Mouse (Mus musculus): Measurements from ENCODE around the gene Drap1. TPM values are rescaled to one million over a fixed set of nuclear protein-coding genes. Genes with fewer than 3 reads are reported as not detected.
A peak's percentile ranks its signal among the peaks of the same experiment; 100 is the strongest.

The Drap1 gene
- polyA plus RNA-seq (2014; fragmentation: Nextera tagmentation; extraction: Ambion mirVana): 138 and 150 TPM in 2 replicates

DNA sequence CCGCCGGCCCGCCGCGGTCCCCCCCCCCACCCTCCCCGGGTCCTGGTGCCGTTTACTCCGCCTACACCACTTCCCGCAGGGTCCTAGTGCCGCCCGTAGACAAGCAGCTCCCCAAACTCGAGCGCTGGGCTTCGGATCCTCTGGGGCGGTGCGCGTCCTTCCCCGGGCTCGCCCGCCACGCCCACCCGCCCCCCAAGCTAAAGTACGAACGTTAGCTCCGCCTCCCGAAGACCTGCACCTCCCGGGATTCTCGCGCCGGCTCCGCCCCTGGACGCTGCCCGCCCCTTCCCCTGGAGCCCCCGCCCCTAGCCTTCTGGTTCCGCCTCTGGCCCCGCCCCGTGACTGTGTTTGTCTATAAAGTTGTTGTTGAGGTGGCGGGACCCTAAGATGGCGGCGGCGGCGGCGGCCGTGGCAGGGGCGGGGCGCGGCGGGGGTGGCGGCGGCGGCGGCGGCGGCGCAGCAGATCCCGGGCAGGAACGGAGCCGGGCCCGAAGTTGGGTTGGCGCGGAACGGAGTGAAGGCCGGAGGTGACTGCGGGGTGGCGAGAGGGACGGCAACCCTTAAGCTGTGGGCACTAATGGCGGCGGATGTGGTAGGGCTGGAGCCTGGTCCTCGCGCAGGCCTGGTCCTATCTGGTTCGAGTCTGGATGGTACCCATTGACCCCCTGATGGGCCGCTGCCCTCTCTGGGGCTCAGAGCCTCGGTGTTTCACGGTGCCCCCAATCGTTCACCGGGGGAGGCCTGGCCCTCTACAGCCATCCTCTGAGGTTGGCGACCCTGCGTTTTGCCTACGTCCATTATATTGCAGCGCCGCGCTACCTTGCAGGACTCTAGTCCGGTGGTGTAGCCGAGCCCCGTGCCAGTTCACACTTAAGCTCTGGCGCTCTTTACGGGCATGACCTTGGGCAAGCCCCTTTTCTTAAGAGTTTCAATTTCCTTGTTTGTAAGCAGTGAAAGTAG is at the start of gene Drap1, which contains the start of gene AI837181:
Drap1 (minus strand) TSS at position 198 of the 960 bp plus-strand sequence.
AI837181 (plus strand) TSS at position 363 of the 960 bp plus-strand sequence.
- H3K27me3 ChIP-seq (ENCODE audit: control insufficient read depth, insufficient read depth, low read length): no peaks in the 10 kb centered on the region
- H3K4me2 ChIP-seq: peak within 1 kb of the TSS; percentile 93
- ATAC-seq (replicated peaks; ENCODE audit: insufficient number of reproducible peaks, low FRiP score, low TSS enrichment): peak; percentile 83
- H3K9ac ChIP-seq (ENCODE audit: low read depth, low read length): peak within 1 kb of the TSS; percentile 95
- H3K4me1 ChIP-seq (ENCODE audit: control insufficient read depth, insufficient read depth, low read length): peaks cover 19% of the 10 kb centered on the region
- peak within 1 kb of the TSS; percentile 82 for H3K4me3 ChIP-seq (ENCODE audit: low read depth, low read length)
- peaks cover 16% of the 10 kb centered on the region; the same call in 1 of the 2 replicates for H3K36me3 ChIP-seq (ENCODE audit: control insufficient read depth, insufficient read depth, low read length)
- WGBS (ENCODE audit: insufficient replicate concordance): under 1% methylated on average over 77 of the region's 87 CpGs
- peak within 1 kb of the TSS; percentile 92 for H3K27ac ChIP-seq (ENCODE audit: low read depth, low read length)
- no peaks in the 10 kb centered on the region for H3K9me3 ChIP-seq (replicated peaks; ENCODE audit: control insufficient read depth, low read length)

DNA sequence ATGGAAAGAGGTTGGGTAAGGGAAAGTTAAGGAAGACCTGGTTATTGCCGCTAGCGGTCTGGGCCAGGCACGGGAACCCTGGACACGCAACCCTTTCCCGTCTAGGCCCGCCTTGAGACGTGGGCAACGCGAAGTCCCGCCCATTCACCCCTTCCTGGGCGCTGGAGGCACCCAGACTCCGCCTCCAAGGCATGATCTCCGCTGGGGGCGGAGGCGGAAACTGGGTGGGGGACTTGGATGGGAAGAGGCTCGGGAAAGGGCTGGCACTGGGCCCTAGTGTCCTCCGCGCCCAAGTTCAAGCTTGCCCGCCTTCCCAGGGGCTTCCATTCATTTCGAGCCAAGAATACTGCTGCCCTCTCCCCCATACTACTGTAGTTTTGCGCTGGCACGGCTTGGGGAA is 48.9 kb upstream of the Drap1 start, which contains the start of gene Efemp2:
Efemp2 (plus strand) TSS at position 235 of the 400 bp plus-strand sequence.
- no peaks in the 10 kb centered on the region for H3K27me3 ChIP-seq (ENCODE audit: control insufficient read depth, insufficient read depth, low read length)
- peak within 1 kb of the TSS; percentile 86 for H3K27ac ChIP-seq (ENCODE audit: low read depth, low read length)
- H3K4me2 ChIP-seq: peak within 1 kb of the TSS; percentile 74
- peaks cover 19% of the 10 kb centered on the region for H3K4me1 ChIP-seq (ENCODE audit: control insufficient read depth, insufficient read depth, low read length)
- H3K9me3 ChIP-seq (replicated peaks; ENCODE audit: control insufficient read depth, low read length): no peaks in the 10 kb centered on the region
- peaks cover 7% of the 10 kb centered on the region for H3K36me3 ChIP-seq (ENCODE audit: control insufficient read depth, insufficient read depth, low read length)
- H3K4me3 ChIP-seq (ENCODE audit: low read depth, low read length): peak within 1 kb of the TSS; percentile 68
- ATAC-seq (replicated peaks; ENCODE audit: insufficient number of reproducible peaks, low FRiP score, low TSS enrichment): peak; percentile 37; the same call in 1 of the 2 replicates
- under 1% methylated on average over 22 of the region's 22 CpGs for WGBS (ENCODE audit: insufficient replicate concordance)
- H3K9ac ChIP-seq (ENCODE audit: low read depth, low read length): peak within 1 kb of the TSS; percentile 82

GRCm38 (mm10) chr19:5472857-5473256 is 48.1 kb upstream of the Drap1 start:
- no peak overlapping the region for H3K4me3 ChIP-seq (ENCODE audit: low read depth, low read length)
- H3K9me3 ChIP-seq (replicated peaks; ENCODE audit: control insufficient read depth, low read length): no peaks in the 10 kb centered on the region
- 72% methylated on average over 3 of the region's 3 CpGs for WGBS (ENCODE audit: insufficient replicate concordance)
- no peaks in the 10 kb centered on the region for H3K27me3 ChIP-seq (ENCODE audit: control insufficient read depth, insufficient read depth, low read length)
- H3K27ac ChIP-seq (ENCODE audit: low read depth, low read length): no peak overlapping the region
- peaks cover 24% of the 10 kb centered on the region for H3K4me1 ChIP-seq (ENCODE audit: control insufficient read depth, insufficient read depth, low read length)
- ATAC-seq (replicated peaks; ENCODE audit: insufficient number of reproducible peaks, low FRiP score, low TSS enrichment): no peak
- no peak overlapping the region for H3K4me2 ChIP-seq
- H3K36me3 ChIP-seq (ENCODE audit: control insufficient read depth, insufficient read depth, low read length): peaks cover 6% of the 10 kb centered on the region; the same call in 1 of the 2 replicates
- H3K9ac ChIP-seq (ENCODE audit: low read depth, low read length): no peak overlapping the region

DNA sequence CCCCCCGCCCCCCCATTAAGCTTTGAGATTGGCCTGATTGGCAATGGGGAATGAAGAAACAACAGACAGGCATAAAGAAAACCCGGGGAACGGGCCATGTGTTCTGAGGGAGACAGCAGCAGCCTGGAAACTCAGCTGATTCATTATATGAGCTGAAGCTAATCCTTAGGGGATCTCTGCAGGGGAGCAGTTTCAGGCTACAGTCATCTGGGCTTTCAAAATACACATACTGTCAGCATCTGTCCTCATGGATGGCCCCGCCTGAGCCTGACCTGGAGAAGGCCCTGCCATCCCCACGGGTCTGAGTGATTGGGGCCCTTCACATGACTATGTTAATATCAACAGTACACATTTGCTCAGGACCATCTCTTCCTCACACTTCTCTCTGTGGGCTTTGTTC is 47.1 kb upstream of the Drap1 start:
- Histone ChIP-seq H3K4me2 (no peak overlapping the region), H3K36me3 (ENCODE audit: control insufficient read depth, insufficient read depth, low read length) (peaks cover 5% of the 10 kb centered on the region; the same call in 1 of the 2 replicates), H3K4me3 (ENCODE audit: low read depth, low read length) (no peak overlapping the region), H3K9me3 (replicated peaks; ENCODE audit: control insufficient read depth, low read length) (no peaks in the 10 kb centered on the region), H3K9ac (ENCODE audit: low read depth, low read length) (no peak overlapping the region), H3K27ac (ENCODE audit: low read depth, low read length) (no peak overlapping the region), H3K27me3 (ENCODE audit: control insufficient read depth, insufficient read depth, low read length) (no peaks in the 10 kb centered on the region), H3K4me1 (ENCODE audit: control insufficient read depth, insufficient read depth, low read length) (peaks cover 24% of the 10 kb centered on the region)
- no peak for ATAC-seq (replicated peaks; ENCODE audit: insufficient number of reproducible peaks, low FRiP score, low TSS enrichment)
- WGBS (ENCODE audit: insufficient replicate concordance): 47% methylated on average over 5 of the region's 5 CpGs

GRCm38 (mm10) chr19:5468374-5468773 is 43.6 kb upstream of the Drap1 start, which contains the start of gene Ctsw:
Ctsw (minus strand) TSS chr19:5468507.
- H3K36me3 ChIP-seq (ENCODE audit: control insufficient read depth, insufficient read depth, low read length): peaks cover 18% of the 10 kb centered on the region
- no peak within 1 kb of the TSS for H3K4me3 ChIP-seq (ENCODE audit: low read depth, low read length)
- H3K27me3 ChIP-seq (ENCODE audit: control insufficient read depth, insufficient read depth, low read length): no peaks in the 10 kb centered on the region
- peaks cover 18% of the 10 kb centered on the region for H3K4me1 ChIP-seq (ENCODE audit: control insufficient read depth, insufficient read depth, low read length)
- ATAC-seq (replicated peaks; ENCODE audit: insufficient number of reproducible peaks, low FRiP score, low TSS enrichment): no peak
- no peak within 1 kb of the TSS for H3K9ac ChIP-seq (ENCODE audit: low read depth, low read length)
- no peak within 1 kb of the TSS for H3K27ac ChIP-seq (ENCODE audit: low read depth, low read length)
- no peak within 1 kb of the TSS for H3K4me2 ChIP-seq
- WGBS (ENCODE audit: insufficient replicate concordance): 53% methylated on average over 5 of the region's 5 CpGs
- no peaks in the 10 kb centered on the region for H3K9me3 ChIP-seq (replicated peaks; ENCODE audit: control insufficient read depth, low read length)

DNA sequence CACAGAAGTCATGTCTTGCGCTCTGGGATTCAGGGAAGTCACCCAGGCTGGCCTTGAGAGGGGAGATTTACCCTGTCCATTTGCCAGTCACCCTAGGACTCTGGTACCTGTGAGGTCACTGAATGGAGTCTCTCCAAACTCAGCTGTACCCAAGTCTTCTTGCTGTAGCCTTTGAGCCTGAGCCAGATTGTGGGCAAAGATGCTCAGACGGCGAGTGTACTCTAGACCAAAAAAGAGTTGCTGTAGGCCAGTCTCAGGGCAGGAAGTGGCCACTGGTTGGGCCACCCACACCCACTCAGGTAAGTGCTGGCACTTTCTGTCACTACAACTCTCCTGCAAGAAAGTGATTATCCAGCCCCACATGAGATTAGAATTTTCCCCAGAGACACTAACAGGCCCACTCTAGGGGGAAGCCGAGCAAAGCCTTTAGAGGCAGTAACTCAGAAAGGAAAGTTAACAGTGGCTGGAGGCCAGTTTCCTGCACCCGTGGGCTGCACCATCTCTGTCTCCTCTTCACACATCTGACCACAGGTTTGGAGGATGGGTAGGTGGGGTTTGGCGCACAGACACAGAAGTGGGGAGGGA is 42.2 kb upstream of the Drap1 start:
- H3K27me3 ChIP-seq (ENCODE audit: control insufficient read depth, insufficient read depth, low read length): no peaks in the 10 kb centered on the region
- no peaks in the 10 kb centered on the region for H3K9me3 ChIP-seq (replicated peaks; ENCODE audit: control insufficient read depth, low read length)
- H3K36me3 ChIP-seq (ENCODE audit: control insufficient read depth, insufficient read depth, low read length): peaks cover 18% of the 10 kb centered on the region
- H3K9ac ChIP-seq (ENCODE audit: low read depth, low read length): no peak overlapping the region
- no peak overlapping the region for H3K4me2 ChIP-seq
- 89% methylated on average over 6 of the region's 6 CpGs for WGBS (ENCODE audit: insufficient replicate concordance)
- H3K4me3 ChIP-seq (ENCODE audit: low read depth, low read length): no peak overlapping the region
- no peak for ATAC-seq (replicated peaks; ENCODE audit: insufficient number of reproducible peaks, low FRiP score, low TSS enrichment)
- H3K4me1 ChIP-seq (ENCODE audit: control insufficient read depth, insufficient read depth, low read length): peaks cover 18% of the 10 kb centered on the region
- H3K27ac ChIP-seq (ENCODE audit: low read depth, low read length): no peak overlapping the region

GRCm38 (mm10) chr19:5465037-5465436 is 40.3 kb upstream of the Drap1 start:
- Histone ChIP-seq H3K4me2 (no peak overlapping the region), H3K4me1 (ENCODE audit: control insufficient read depth, insufficient read depth, low read length) (peaks cover 24% of the 10 kb centered on the region), H3K4me3 (ENCODE audit: low read depth, low read length) (no peak overlapping the region), H3K9me3 (replicated peaks; ENCODE audit: control insufficient read depth, low read length) (no peaks in the 10 kb centered on the region), H3K36me3 (ENCODE audit: control insufficient read depth, insufficient read depth, low read length) (peaks cover 18% of the 10 kb centered on the region), H3K27ac (ENCODE audit: low read depth, low read length) (no peak overlapping the region), H3K9ac (ENCODE audit: low read depth, low read length) (no peak overlapping the region), H3K27me3 (ENCODE audit: control insufficient read depth, insufficient read depth, low read length) (no peaks in the 10 kb centered on the region)
- 93% methylated on average over 8 of the region's 8 CpGs for WGBS (ENCODE audit: insufficient replicate concordance)
- ATAC-seq (replicated peaks; ENCODE audit: insufficient number of reproducible peaks, low FRiP score, low TSS enrichment): no peak

- ATAC-seq (replicated peaks; ENCODE audit: insufficient number of reproducible peaks, low FRiP score, low TSS enrichment): no peak
- peaks cover 17% of the 10 kb centered on the region for H3K4me1 ChIP-seq (ENCODE audit: control insufficient read depth, insufficient read depth, low read length)
- H3K27me3 ChIP-seq (ENCODE audit: control insufficient read depth, insufficient read depth, low read length): no peaks in the 10 kb centered on the region
- WGBS (ENCODE audit: insufficient replicate concordance): 49% methylated on average over 15 of the region's 15 CpGs
- no peaks in the 10 kb centered on the region for H3K9me3 ChIP-seq (replicated peaks; ENCODE audit: control insufficient read depth, low read length)
- H3K4me3 ChIP-seq (ENCODE audit: low read depth, low read length): peak overlapping the region; percentile 4; the same call in 1 of the 2 replicates
- peak overlapping the region; percentile 45 for H3K4me2 ChIP-seq
- peak overlapping the region; percentile 49; the same call in 1 of the 2 replicates for H3K9ac ChIP-seq (ENCODE audit: low read depth, low read length)
- peaks cover 18% of the 10 kb centered on the region for H3K36me3 ChIP-seq (ENCODE audit: control insufficient read depth, insufficient read depth, low read length)
- peak overlapping the region; percentile 22; the same call in 1 of the 2 replicates for H3K27ac ChIP-seq (ENCODE audit: low read depth, low read length)
Measured at GRCm38 (mm10) chr19:5463791-5464562, 39.2 kb upstream of the Drap1 start.

All from heart, embryonic 11.5 days (tissue).